Mouse (Mus musculus) c-Kit-positive CD71-positive TER-119-negative erythroid progenitor cells, embryonic 14.5 days (primary cell): ENCODE results near the gene Med26.

ENCODE experiments used
- DNase-seq: peaks from one replicate; pipeline ENCODE4 v3.0.0-alpha.2; 2013; ENCODE audit warnings: low read depth

The Med26 gene

DNA sequence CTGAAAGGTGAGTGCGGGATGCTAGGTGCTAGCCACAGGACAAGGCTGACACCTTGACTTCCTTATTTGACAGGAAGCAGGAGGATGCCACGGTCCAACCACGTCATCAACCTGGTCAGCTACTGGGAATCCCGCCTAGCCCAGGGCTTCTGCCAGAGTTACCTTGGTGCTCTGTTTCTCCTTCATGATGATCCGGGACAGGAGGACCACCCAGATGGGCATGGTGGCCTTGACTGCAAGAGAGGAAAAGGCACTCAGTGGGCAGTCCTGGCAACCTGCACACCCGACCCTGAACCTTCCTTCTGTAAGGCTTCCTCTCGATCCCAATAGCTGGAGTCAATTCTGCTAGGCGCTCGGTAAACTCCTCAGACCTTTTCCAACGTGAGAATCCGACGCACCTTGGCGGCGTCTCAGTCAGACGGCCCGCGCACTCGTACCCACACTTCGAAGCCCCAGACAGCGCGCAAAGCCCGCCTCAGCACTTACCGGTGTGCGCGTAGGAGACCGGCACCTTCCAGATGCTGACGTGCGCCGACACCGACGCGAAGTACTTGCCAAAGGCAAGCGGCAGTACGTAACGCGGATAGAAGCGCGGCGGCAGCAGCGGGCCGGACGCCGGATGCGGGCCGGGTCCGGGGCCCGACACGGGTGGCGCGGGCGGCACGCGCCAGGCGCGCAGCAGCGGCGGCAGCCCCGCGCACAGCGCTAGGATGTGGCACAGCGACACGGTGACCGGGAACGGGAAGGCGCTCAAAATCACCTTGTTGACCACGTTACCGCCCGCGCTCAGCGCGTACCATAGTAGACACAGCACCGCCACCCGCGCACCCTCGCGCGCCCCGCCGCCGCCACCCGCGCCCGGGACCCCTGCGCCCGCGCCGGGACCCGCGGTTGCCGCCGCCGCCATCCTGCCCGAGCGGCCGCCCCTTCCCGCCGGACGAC lies 56.1 kb downstream of the Med26 start, which contains the start of gene Slc35e1:
Gene Slc35e1, minus strand, starts transcription at position 935 of the 942 bp plus-strand sequence.
- DNase-seq: no peak

DNA sequence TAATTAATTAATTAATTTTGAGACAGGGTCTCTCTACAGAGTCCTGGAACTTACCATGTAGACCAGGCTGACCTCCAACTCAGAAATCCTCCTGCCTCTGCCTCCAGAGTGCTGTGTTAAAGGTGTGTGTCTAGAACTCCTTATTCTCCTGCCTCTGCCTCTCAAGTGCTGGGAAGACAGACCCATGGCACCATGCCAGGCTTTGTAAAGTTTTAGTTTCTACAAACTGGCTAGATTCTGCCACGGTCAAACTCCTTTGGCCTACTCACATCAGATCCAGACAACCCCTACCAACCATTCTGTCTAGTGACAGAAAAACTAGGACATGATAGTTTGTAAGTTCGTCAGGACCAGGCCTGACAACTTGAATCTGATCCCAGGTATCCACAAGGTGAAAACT lies 57.1 kb downstream of the Med26 start:
- DNase-seq: no peak

DNA sequence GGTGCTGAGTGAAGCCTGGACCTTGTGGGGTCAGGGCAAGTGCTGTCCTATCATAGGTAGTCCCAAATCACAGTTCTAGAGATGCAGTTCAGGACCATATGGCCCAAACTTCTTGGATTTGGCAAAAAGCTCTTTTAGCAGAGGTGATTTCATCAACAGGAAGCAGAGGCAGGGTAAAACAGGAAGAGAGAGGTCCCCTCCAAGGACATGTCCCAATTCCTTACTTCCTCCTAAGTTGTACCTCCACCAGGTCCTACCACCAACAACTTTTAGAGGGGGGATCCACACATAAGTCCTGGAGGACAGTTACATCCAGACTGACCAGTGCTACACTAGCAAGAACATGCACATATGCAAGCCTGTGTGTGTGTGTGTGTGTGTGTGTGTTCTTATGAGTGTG lies 61.1 kb downstream of the Med26 start:
- DNase-seq: no peak

DNA sequence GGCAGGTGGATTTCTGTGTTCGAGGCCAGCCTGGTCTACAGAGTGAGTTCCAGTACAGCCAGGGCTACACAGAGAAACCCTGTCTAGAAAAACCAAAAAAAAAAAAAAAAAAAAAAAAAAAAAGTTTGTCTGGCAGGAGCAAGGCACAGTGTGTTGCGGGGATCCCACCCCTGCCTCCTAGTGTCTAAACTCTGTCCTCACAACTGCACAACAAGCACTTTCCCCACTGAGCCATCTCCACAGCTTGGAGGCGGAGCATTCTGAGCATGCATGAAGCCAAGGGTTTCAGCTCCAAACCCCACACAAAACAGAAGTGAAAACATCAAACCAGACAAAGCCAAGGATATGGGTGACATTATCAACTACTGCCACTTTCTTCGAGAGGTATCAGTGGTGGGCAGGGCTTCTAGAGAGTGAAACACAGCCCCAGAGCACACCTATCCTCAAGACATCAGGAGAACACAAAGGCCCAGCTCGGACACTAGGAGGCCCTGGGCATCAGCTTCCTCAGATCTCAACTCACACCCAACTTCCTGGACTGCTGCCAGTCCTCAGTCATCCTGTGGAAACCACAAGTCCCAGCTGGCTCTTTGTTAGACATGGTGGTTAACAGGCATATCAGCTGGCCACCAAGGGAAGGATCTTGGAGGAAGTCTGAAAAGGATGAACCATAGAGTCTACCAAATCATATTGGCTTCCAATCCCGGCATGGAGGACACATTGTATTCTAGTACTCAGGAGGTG lies 62.4 kb downstream of the Med26 start:
- DNase-seq: no peak

DNA sequence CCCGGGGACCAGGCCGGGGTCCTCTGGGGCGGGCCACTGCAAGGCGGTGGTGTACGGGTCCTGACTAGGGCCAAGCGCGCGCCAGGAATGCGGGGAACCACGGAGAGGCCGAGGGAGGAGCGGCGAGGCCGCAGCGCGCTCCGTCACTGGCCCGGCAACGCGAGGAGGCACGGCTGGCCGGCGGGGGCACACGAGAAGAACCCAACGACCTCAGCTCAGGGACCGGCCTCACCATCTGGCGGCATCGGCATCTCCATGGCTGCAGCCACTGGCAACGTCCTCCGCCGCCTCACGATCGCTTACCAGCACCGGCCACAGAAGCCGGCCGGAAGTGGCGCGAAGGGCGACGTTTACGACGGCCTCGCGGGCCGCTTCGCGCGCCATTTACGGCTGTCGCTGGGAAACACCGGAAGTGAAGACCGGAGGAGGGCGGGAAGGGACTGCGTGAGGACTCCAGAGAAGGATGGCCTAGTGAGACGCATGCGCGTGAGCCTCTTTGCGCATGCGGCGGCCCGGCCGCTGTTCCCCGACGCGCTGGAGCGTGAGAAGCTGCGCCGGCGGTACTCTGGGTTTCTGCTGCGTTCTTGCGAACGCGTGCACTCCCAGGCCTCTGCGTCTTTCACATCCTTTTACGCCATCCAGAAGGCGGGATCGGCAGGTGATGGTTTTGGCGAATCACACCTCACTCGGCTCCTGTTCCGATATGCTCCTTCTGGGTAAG lies 73.1 kb downstream of the Med26 start, which contains the start of gene Cherp:
Gene Cherp, minus strand, starts transcription at position 401 of the 721 bp plus-strand sequence.
- peak; percentile 95 for DNase-seq

DNA sequence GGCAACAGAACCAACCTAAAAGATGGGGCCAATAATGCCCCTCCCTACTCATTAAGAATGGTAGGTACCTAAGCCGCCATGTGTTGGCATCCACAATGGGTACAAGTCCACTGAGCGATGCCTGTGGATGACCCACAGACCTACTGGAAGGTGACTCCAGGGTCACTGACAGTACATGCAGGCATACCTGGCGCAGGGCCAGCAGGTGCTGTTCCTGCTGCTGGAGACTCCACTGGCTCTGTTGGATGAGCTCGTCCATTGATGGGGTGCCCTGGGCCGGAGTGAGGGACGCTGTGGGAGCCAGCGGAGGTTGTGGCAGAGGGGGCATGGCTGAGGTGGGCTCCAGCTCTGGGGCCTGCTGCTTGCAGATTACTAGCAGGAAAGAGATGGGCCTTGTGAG lies 77.4 kb downstream of the Med26 start:
- no peak for DNase-seq

DNA sequence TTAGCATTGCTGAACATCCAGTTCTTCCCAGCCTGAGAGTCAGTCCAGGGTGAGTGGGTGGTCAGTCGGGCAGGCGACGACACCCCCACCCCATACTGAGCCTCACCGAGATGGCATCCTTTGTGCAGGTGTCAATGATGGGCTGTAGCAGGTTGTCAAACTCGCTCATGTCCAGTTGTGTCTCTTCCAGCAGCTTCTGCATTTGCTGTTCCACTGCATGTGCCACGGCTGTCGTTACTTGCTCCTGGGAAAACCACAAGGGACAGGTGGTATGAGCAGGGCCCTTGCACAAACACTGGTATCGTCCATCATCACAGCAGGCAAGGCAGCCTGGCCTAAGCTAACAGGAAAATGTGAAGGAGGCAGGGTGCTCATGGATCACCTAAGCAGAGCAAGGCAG lies 78.1 kb downstream of the Med26 start:
- no peak for DNase-seq

DNA sequence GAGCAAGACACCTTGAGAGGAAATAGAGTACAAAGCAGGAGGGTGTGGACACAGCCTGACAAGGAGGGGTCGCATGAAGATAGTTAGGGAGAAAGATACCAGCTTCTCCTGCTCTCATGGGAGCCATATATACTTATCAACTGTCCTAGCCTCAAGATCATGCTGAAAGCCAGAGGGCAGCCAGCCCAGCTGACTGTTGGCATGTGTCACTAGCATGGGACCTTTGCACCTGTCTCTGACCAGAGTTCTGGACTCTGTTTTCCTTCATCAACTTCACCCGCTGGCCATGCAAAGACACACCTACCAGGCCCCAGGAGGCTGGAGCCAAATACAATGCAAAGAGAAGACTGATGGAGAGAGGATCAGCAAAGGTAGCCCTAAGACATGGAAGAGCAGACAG lies 78.8 kb downstream of the Med26 start:
- no peak for DNase-seq

DNA sequence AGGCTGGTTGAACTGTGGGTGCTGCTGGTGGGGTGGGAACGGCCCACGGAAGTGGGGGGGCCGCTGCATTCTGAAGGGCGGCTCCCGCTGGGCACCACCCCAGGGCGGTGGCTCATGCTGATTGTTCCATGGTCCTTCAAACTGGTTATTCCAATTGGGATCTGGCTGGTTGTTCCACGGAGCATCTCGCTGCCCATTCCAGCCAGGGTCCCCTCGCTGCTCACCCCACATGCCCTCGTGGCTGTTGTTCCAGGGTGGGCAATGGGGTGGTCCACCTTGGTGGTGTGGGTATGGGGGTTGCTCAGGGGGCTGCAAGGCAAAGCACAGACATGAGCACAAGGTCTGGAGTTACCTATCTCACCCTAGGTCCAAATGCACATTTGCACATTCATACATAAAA lies 83.9 kb downstream of the Med26 start:
- no peak for DNase-seq

DNA sequence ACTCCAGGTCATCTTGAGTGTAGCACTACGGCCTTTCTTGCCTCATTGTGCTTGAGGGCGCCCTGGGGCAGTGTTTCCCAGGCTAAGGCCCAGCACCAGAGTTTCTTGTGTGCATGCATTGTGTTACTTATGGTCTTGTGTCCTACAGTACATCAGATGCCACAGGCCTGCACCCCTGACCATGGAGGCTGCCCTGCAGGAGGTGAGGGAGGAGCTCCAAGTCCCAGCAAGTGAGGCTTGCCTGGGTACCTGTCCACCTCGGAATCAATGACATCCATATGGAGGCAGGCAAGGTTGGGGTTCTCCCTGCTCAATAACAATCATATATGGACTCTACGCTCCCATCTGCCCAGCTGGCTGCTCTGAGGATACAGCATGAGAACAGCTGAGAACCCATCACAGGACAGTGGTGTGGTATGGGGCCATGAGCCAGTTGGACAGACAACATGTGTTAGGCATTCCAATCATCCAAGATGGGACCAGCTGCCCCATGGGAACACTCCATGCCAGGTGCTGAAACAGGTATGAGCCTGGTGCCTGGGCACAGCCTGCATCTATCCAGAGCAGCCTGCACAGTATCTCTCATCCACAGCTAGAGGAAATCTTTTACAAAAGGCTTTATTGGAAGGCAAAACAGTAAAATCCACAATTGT lies 88.1 kb downstream of the Med26 start:
- DNase-seq: no peak

DNA sequence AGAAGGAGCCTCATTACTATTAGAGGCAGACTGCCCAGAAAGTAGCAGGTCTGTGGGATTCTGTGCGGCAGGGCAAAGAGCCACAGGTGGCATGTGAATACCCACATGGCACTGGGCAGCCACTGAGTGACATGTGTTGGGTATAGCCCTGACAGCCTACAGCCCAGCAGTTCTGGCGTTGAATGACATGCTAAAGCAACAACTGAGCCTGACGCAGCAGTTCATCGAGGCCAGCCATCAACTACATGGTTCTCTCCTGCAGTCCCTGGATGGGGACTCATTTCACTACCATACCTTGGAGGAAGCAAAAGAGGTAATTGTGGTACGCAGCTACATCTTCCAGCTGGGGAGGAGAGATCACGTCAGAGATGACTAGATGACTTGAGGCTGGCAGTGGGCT lies 89.6 kb downstream of the Med26 start:
- no peak for DNase-seq

DNA sequence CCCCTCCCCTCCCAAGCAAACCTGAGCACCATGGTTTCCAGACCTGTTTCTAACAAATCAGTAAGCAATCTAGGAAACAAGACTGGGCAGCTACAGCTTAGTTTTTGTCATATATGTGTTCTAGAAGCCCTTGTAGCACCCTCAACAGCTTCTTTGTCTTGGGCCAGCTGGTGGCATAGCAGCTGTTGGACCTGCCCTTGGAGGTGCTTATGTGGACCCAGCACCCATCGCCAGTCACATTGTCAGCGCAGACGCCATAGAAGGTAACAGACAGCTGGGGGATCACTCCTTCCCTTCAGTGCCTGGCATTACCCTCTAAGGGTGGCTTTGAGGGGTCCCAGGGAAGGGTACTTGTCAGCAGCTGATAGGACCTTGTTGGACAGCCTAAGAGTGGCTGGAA lies 90.3 kb downstream of the Med26 start:
- no peak for DNase-seq

DNA sequence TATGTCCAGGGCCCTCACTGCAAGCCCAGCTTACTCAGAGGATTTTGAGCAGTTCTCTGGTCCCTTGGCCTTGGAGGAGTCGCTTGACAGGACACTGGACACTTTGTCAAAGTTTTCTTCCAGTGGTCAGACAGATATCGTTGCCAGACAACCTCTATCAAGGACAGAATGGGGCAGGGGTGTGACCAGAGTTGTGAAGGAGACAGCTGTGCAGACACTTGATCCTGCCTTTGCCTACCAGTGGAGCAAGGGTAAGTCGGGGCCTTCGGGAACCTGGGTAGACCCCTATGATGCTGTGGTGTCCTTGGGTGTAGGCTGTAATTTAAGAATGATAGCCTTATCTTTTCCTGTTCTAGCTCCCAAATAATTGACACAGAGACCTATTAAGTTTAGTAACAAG lies 92.8 kb downstream of the Med26 start:
- DNase-seq: no peak

DNA sequence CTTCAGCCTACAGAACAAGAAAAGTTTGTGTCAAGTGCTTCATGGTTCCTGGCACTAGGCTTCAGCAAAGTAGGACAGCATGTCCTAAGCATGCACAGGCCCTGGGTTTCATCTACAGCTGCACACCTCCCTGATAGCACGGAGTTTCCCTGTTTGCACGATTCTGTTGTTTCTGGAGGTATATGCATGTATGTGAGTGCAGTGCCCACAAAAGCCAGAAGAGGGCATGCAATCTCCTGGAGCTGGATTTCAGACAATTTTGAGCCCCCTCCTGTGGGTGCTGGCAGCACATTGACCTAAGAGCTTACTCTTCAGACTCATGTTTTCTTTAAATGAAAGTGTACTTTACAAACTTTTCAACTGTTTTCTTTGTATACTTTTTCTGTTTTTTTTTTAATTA lies 94.2 kb downstream of the Med26 start:
- DNase-seq: no peak

DNA sequence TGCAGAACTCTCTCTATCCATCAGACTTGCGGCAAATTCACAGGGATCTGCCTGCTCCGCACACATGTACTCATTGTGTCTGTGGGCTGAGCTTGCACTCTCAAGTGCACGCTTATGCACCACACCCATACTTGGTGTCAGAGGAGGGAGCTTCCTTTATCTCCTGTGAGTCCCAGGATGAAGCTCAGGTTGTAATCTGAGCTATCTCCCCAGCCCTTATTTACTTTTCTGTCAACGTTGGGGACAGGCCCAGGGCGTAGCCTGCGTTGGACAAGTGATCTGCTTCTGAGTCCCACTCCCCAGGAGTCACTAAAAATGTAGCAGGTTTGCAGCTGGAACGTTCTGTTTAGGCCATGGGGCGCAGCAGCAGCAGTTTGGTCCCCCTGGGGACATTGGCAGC lies 96.6 kb downstream of the Med26 start:
- DNase-seq: no peak

DNA sequence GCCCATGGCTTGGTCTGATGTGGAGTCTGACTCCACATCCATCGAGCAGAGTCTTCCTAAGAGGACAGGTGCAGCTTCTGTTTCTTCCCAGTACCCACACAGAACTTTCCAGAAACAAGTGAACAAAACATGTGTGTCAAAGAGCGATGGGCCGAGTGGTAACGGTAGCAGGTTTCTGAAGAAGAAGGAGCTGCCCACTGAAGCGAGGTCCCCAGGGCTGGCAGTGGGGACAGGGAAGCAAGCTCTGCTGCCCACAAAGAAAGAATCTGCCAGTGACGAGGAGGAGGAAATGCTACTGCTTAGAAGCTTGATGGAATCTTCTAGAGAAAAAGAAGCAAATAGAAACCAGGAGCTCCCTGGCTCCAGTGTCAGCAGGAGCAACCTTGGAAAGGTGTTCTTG lies 103.0 kb downstream of the Med26 start:
- DNase-seq: no peak
